Mouse (Mus musculus) small intestine, adult 2 months (tissue): ENCODE measurements around the gene Dpyd. TPM values are rescaled to one million over a fixed set of nuclear protein-coding genes. Genes with fewer than 3 reads are reported as not detected.

ENCODE experiments used
- H3K27ac ChIP-seq: fragments of 200-500 bp; 2 replicates; pipeline ENCODE4 v1.5.1; 2012; ENCODE audit warnings: low read depth, low read length, control low read depth, inconsistent platforms; ENCODE audit not compliant: insufficient read depth
- H3K27me3 ChIP-seq: fragments of 200-500 bp; 2 replicates; pipeline ENCODE4 v1.6.1; 2012; ENCODE audit warnings: mild to moderate bottlenecking, moderate library complexity, low read length, inconsistent platforms; ENCODE audit not compliant: control insufficient read depth, insufficient read depth
- H3K36me3 ChIP-seq: fragments of 200-500 bp; 2 replicates; pipeline ENCODE4 v1.6.1; 2012; ENCODE audit warnings: mild to moderate bottlenecking, low read length, control low read depth, inconsistent platforms; ENCODE audit not compliant: control insufficient read depth, insufficient read depth
- H3K4me1 ChIP-seq: fragments of 200-500 bp; 2 replicates; pipeline ENCODE4 v1.6.1; 2012; ENCODE audit warnings: low read length, inconsistent platforms, mixed read lengths; ENCODE audit not compliant: control insufficient read depth, insufficient read depth, insufficient read length
- H3K4me3 ChIP-seq: fragments of 200-500 bp; 2 replicates; pipeline ENCODE4 v1.5.1; 2012; ENCODE audit warnings: low read depth, mild to moderate bottlenecking, control low read depth, inconsistent platforms, low read length, moderate library complexity
- CTCF ChIP-seq: fragments of 200-500 bp; IDR thresholded peaks from 2 replicates; pipeline ENCODE4 v1.5.1; 2012; ENCODE audit warnings: low read depth, mild to moderate bottlenecking, control low read depth, inconsistent platforms, low read length, moderate library complexity, mixed read lengths; ENCODE audit not compliant: insufficient replicate concordance, insufficient read length; ENCODE audit errors: extremely low read depth
- POLR2A ChIP-seq: fragments of 200-500 bp; IDR thresholded peaks from 2 replicates; pipeline ENCODE4 v1.6.1; 2012; ENCODE audit warnings: low read depth, mild to moderate bottlenecking, control low read depth, inconsistent platforms, low read length, moderate library complexity
- WGBS: fragments of 180-500 bp; shearing (Covaris S2); methylation state at CpG from one replicate; pipeline ENCODE4 v1.1.7; 2018; 5-methylcytosine and 5-hydroxymethylcytosine counted together
- polyA plus RNA-seq: library from polyadenylated mRNA; depleted of rRNA; stranded (reverse); fragments of >200 nt; gene quantifications from 2 replicates; pipeline ENCODE4 v1.2.3, GENCODE M21; 2012

The Dpyd gene
- polyA plus RNA-seq, 1 experiment, result 13.4 TPM

DNA sequence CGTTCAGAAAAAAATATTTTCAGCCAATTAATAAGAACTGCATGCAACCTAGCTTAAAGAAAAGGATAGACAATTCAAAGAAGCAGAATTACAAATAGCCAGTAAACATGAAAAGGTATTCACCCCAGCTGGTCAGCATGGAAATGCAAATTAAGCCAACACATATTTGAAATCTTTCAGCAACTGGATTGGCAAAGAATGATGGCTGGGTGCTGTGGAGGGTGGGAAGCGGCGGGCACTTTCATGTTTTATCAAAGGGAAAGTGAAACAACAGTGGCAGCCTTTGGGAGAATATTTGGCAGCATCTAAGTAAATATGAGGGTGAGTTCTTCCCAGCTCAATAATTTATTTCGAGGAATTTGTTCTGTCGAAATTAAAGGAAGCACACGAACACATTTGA, 603.8 kb downstream of the Dpyd start:
- H3K27ac ChIP-seq, result no peak overlapping the region
- H3K27me3 ChIP-seq, result no peaks in the 10 kb centered on the region
- no peaks in the 10 kb centered on the region for H3K36me3 ChIP-seq
- WGBS, result 83% methylated on average over 6 of the region's 6 CpGs
- H3K4me1 ChIP-seq, result no peaks in the 10 kb centered on the region; the same call in 1 of the 2 replicates
- H3K4me3 ChIP-seq, result no peak overlapping the region
- TF ChIP-seq CTCF (no peak), POLR2A (no peak)

DNA sequence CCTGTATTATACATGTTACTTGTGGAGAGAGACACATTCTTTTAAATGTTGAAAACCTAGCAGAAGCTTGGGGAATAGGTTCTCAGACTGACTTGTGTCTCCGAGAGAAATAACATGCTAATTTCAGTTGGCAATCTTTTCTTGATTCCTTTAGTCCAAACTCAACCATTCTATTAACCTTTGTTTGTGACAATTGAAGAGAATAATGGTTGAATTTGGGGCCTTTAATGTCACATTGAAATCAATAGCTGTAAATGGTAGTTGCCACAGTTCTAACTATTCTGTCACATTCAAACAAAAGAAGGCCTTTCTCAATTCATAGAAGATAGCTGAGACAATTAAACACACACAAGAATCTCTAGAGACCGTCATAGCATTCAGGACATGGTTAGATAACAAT, 606.2 kb downstream of the Dpyd start:
- H3K4me3 ChIP-seq, result no peak overlapping the region
- no peak for TF ChIP-seq POLR2A
- no peak for TF ChIP-seq CTCF
- H3K36me3 ChIP-seq, result no peaks in the 10 kb centered on the region
- H3K27me3 ChIP-seq, result no peaks in the 10 kb centered on the region
- H3K4me1 ChIP-seq, result no peaks in the 10 kb centered on the region; the same call in 1 of the 2 replicates
- H3K27ac ChIP-seq, result no peak overlapping the region
- WGBS, result 87% methylated on average over 2 of the region's 2 CpGs

DNA sequence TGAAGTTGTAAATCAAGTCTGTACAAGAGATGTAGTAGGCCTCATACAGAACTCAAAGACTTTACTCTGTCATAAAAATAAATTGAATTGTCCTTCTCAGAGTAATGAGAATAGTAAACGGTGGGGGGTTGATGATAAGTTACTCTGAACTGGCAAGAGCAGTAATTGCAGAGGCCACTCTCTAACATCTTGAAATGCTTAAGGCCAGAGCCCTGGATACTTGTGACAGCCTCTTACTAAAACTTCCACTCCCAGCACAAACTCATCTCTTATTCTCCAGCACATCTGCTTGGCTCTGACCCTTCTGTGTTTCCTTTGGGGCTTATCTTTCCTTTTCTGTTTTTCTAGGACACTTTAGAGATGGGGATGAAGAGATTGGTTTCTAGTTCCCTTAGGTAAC, 606.7 kb downstream of the Dpyd start:
- Histone ChIP-seq H3K4me3 (no peak overlapping the region), H3K36me3 (no peaks in the 10 kb centered on the region), H3K27ac (no peak overlapping the region), H3K4me1 (no peaks in the 10 kb centered on the region; the same call in 1 of the 2 replicates), H3K27me3 (no peaks in the 10 kb centered on the region)
- no peak for TF ChIP-seq CTCF
- no peak for TF ChIP-seq POLR2A
- WGBS, result 36% methylated on average over 1 of the region's 1 CpGs

DNA sequence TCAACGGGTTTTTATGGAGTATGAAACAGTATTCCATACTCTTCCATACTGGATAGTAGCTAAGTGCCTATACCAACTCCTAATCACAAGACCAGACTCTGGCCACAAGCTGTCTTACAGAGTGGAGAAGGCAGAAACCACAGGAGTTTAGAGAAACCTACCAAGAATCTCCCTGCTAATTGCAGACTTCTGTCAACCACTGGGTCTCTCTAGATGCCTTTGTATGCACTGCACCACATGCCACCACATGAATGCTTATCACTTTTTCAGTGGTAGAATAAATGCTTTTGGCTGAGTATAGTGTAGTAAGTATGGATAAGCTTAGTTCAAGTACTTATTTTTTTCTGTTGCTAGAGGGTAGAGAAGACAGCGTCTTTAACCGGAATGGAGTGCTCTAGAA, 621.3 kb downstream of the Dpyd start:
- Histone ChIP-seq H3K4me1 (no peaks in the 10 kb centered on the region), H3K27me3 (no peaks in the 10 kb centered on the region), H3K27ac (no peak overlapping the region), H3K4me3 (no peak overlapping the region), H3K36me3 (no peaks in the 10 kb centered on the region)
- whole genome bisulfite sequencing, result 88% methylated on average over 3 of the region's 3 CpGs
- no peak for TF ChIP-seq POLR2A
- TF ChIP-seq CTCF, result no peak

DNA sequence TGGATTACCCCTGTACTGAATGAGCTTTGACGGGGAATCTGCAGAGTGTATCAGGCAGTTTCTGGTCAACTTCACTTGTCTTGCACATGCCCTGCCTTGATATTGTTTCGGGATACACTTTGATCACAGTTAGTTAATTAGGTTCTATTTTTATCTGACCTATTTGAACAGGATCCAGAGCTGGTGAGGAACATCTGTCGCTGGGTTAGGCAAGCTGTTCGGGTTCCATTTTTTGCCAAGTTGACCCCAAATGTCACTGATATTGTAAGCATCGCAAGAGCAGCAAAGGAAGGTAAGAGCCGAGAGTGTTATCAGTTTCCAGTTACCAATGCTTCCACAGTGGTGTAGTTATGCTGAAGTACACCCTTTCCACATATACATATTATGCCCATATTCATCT, 632.1 kb downstream of the Dpyd start:
- no peak overlapping the region for H3K27ac ChIP-seq
- 81% methylated on average over 6 of the region's 6 CpGs for WGBS
- no peaks in the 10 kb centered on the region for H3K4me1 ChIP-seq
- H3K4me3 ChIP-seq, result no peak overlapping the region
- peaks cover 5% of the 10 kb centered on the region for H3K36me3 ChIP-seq
- no peak for TF ChIP-seq CTCF
- TF ChIP-seq POLR2A, result no peak
- no peaks in the 10 kb centered on the region for H3K27me3 ChIP-seq

DNA sequence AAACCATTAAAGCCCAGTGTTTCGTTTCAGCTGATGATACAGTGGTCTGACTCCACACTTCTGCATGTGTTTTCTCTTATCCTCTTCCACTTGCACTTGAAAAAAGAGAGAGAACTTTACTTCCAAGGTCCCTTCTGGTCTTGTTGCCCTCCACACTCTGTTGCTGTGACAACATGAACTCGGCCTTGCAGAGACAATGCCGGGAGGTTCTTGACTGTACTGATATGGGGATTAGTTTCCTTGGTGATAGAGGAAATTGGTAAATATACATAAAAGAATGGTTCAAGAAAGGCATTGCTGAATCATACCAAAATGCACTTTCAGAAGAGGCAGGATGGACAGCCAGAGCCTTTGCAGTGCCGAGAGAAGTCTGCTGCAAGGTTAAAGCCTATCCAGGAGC, 633.7 kb downstream of the Dpyd start:
- Histone ChIP-seq H3K27ac (no peak overlapping the region), H3K4me1 (no peaks in the 10 kb centered on the region), H3K27me3 (no peaks in the 10 kb centered on the region), H3K4me3 (no peak overlapping the region), H3K36me3 (peaks cover 5% of the 10 kb centered on the region)
- WGBS, result 64% methylated on average over 4 of the region's 4 CpGs
- no peak for TF ChIP-seq CTCF
- TF ChIP-seq POLR2A, result no peak

DNA sequence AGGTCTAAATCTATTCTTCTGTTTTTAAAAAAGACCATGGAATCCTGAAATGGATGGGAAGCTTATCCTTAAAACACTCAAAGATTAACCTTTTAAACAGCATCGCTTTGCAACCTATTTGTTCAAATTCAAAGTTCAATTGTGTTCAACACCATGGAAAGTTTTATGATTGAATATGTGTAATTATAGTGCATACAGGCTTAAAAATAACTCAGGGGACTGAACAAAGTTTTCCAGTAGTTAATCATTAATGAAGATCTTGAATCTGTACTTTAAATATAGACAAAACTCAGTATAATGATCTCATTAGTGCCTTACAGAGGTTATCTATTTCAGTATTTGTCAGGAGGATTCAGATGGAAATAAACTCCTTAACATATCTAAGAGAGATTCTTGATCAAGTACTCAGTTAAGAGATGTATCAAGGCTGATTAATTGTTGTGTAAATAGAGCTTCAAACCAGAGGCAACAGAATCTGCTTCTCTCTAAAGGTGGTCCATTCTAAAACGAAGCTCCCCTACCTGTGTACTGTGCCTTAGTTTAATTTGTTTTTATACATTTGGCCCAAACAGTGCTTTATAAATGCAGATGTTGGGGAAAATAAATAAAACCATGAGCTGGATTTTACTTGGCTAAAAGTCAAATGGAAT, 659.0 kb downstream of the Dpyd start:
- TF ChIP-seq CTCF (no peak), POLR2A (no peak)
- 25% methylated on average over 2 of the region's 2 CpGs for WGBS
- H3K4me3 ChIP-seq, result no peak overlapping the region
- no peak overlapping the region for H3K27ac ChIP-seq
- H3K27me3 ChIP-seq, result no peaks in the 10 kb centered on the region
- H3K4me1 ChIP-seq, result no peaks in the 10 kb centered on the region
- H3K36me3 ChIP-seq, result no peaks in the 10 kb centered on the region
